ENCODE assay signal across 17 mouse cellular contexts in the genomic region with DNA sequence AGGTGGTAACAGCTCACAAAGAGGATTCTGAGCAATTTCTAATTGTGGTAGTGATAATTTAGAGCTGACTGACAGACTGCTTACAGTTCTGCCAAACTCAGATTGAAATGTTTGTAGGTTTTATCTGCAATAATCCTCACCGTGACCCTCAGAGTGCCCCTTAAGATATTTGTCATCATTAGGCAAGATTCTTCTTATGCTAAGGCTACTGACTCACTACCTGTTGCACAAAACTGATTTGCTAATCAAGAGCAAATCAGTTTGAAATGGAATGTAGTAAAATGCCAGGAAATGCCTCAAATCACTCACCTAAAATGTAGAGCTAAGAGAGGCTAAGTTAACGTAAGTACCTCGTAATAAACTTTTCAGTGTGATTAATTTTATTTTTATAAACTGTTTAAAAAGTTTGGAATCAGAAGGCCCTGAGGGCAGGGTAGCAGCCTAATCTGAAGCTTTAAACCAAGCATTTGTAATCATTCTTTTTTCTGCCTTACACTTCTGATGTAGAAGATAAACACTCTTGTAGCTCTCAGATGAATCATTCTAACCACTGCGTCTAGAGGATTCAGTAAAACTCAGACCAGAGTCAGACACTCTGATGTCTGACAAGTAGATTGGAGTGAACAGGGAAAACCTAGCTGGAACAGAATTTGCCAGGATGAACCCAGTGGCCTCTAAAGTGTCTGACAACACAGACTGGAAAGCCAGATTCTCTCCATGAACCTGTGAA.
"Had no signal": no experiment of that assay in that cellular context is flagged by ENCODE, and none has a peak within 500 bp of the region (broad histone marks: within the 10 kb centered on the region; RNA-seq: fewer than 3 reads in every experiment).

No protein-coding gene starts in this region.

- H3K4me2 ChIP-seq: liver, embryonic 13.5 days; midbrain, embryonic 11.5 days; neural tube, embryonic 12.5 days; neural tube, embryonic 15.5 days; stomach, embryonic 15.5 days had no signal

- H3K9ac ChIP-seq: liver, embryonic 13.5 days; neural tube, embryonic 12.5 days; neural tube, embryonic 15.5 days; stomach, embryonic 15.5 days had no signal

- H3K36me3 ChIP-seq: liver, embryonic 13.5 days; neural tube, embryonic 12.5 days; neural tube, embryonic 15.5 days; stomach, embryonic 15.5 days had no signal

- H3K4me1 ChIP-seq: liver, embryonic 13.5 days; neural tube, embryonic 12.5 days; neural tube, embryonic 15.5 days; stomach, embryonic 15.5 days had no signal

- H3K27ac ChIP-seq: layer of hippocampus, adult 2 months; liver, embryonic 13.5 days; neural tube, embryonic 12.5 days; neural tube, embryonic 15.5 days; stomach, embryonic 15.5 days had no signal

- DNase-seq: kidney, postnatal 14 days; kidney, postnatal 4 days; layer of hippocampus, adult 9-11 months; liver, embryonic 13.5 days; lung, adult 2 months; lung, postnatal 14 days; lung, postnatal 4 days; midbrain, embryonic 14.5 days; right cerebral cortex, adult 18-20 months; right cerebral cortex, postnatal 14 days; spleen, adult 18-20 months; thymus, postnatal 25 days had no signal

- H3K9me3 ChIP-seq: liver, embryonic 13.5 days; neural tube, embryonic 12.5 days; neural tube, embryonic 15.5 days; stomach, embryonic 15.5 days had no signal

- H3K4me3 ChIP-seq: layer of hippocampus, adult 2 months; liver, embryonic 13.5 days; neural tube, embryonic 12.5 days; neural tube, embryonic 15.5 days; stomach, embryonic 15.5 days had no signal

- H3K27me3 ChIP-seq: liver, embryonic 13.5 days; neural tube, embryonic 12.5 days; neural tube, embryonic 15.5 days; stomach, embryonic 15.5 days had no signal
